Mouse (Mus musculus): Measurements from ENCODE around the gene Rptor. TPM values are rescaled to one million over a fixed set of nuclear protein-coding genes. Genes with fewer than 3 reads are reported as not detected.

Rptor gene
- total and polyA plus RNA-seq, 2 experiments from 2014 or later = 8.0 to 46.7 TPM

- Histone ChIP-seq H3K36me3 (ENCODE audit: insufficient read depth) (peaks cover 63% of the 10 kb centered on the region), H3K4me2 (ENCODE audit: low read depth) (no peak overlapping the region), H3K9ac (no peak overlapping the region), H3K4me1 (ENCODE audit: insufficient read depth) (no peaks in the 10 kb centered on the region), H3K27ac (ENCODE audit: low read depth, low read length) (no peak overlapping the region), H3K4me3 (ENCODE audit: low read depth, low read length) (no peak overlapping the region), H3K9me3 (ENCODE audit: low read length) (no peaks in the 10 kb centered on the region), H3K27me3 (ENCODE audit: insufficient read depth, low read length) (no peaks in the 10 kb centered on the region)
- ATAC-seq (no peak), DNase-seq (no peak)
- WGBS = 86% methylated on average over 1 of the region's 1 CpGs
- TF ChIP-seq CTCF (IDR thresholded peaks at IDR 0.05; ENCODE audit: low read depth) = no peak
Measured at GRCm38 (mm10) chr11:119874841-119875240, 272.1 kb downstream of the Rptor start.

GRCm38 (mm10) chr11:119875685-119876084, 273.0 kb downstream of the Rptor start:
- Histone ChIP-seq H3K4me3 (ENCODE audit: low read depth, low read length) (no peak overlapping the region), H3K9me3 (ENCODE audit: low read length) (no peaks in the 10 kb centered on the region), H3K4me2 (ENCODE audit: low read depth) (no peak overlapping the region), H3K9ac (no peak overlapping the region), H3K27me3 (ENCODE audit: insufficient read depth, low read length) (no peaks in the 10 kb centered on the region), H3K4me1 (ENCODE audit: insufficient read depth) (no peaks in the 10 kb centered on the region), H3K36me3 (ENCODE audit: insufficient read depth) (peaks cover 65% of the 10 kb centered on the region), H3K27ac (ENCODE audit: low read depth, low read length) (no peak overlapping the region)
- no peak for TF ChIP-seq CTCF (IDR thresholded peaks at IDR 0.05; ENCODE audit: low read depth)
- ATAC-seq = no peak
- DNase-seq = no peak
- 86% methylated on average over 9 of the region's 9 CpGs for WGBS

- H3K9me3 ChIP-seq (ENCODE audit: low read length) = no peaks in the 10 kb centered on the region
- H3K4me3 ChIP-seq (ENCODE audit: low read depth, low read length) = no peak overlapping the region
- ATAC-seq (no peak), DNase-seq (no peak)
- no peak overlapping the region for H3K27ac ChIP-seq (ENCODE audit: low read depth, low read length)
- 95% methylated on average over 7 of the region's 7 CpGs for WGBS
- H3K27me3 ChIP-seq (ENCODE audit: insufficient read depth, low read length) = no peaks in the 10 kb centered on the region
- H3K4me1 ChIP-seq (ENCODE audit: insufficient read depth) = no peaks in the 10 kb centered on the region
- H3K4me2 ChIP-seq (ENCODE audit: low read depth) = no peak overlapping the region
- no peak for TF ChIP-seq CTCF (IDR thresholded peaks at IDR 0.05; ENCODE audit: low read depth)
- no peak overlapping the region for H3K9ac ChIP-seq
- peaks cover 63% of the 10 kb centered on the region for H3K36me3 ChIP-seq (ENCODE audit: insufficient read depth)
Measured at GRCm38 (mm10) chr11:119877124-119877523, 274.4 kb downstream of the Rptor start.

- H3K4me3 ChIP-seq (ENCODE audit: low read depth, low read length) = no peak overlapping the region
- H3K36me3 ChIP-seq (ENCODE audit: insufficient read depth) = peaks cover 48% of the 10 kb centered on the region
- H3K4me1 ChIP-seq (ENCODE audit: insufficient read depth) = no peaks in the 10 kb centered on the region
- no peak for TF ChIP-seq CTCF (IDR thresholded peaks at IDR 0.05; ENCODE audit: low read depth)
- no peak overlapping the region for H3K27ac ChIP-seq (ENCODE audit: low read depth, low read length)
- H3K4me2 ChIP-seq (ENCODE audit: low read depth) = no peak overlapping the region
- 91% methylated on average over 5 of the region's 5 CpGs for WGBS
- no peaks in the 10 kb centered on the region for H3K9me3 ChIP-seq (ENCODE audit: low read length)
- H3K27me3 ChIP-seq (ENCODE audit: insufficient read depth, low read length) = no peaks in the 10 kb centered on the region
- DNase-seq = no peak
- no peak overlapping the region for H3K9ac ChIP-seq
- no peak for ATAC-seq
Measured at GRCm38 (mm10) chr11:119879573-119879972, 276.9 kb downstream of the Rptor start.

- H3K9ac ChIP-seq = no peak overlapping the region
- DNase-seq = no peak
- H3K27me3 ChIP-seq (ENCODE audit: insufficient read depth, low read length) = no peaks in the 10 kb centered on the region
- 78% methylated on average over 2 of the region's 2 CpGs for WGBS
- H3K27ac ChIP-seq (ENCODE audit: low read depth, low read length) = no peak overlapping the region
- no peak for ATAC-seq
- no peak for TF ChIP-seq CTCF (IDR thresholded peaks at IDR 0.05; ENCODE audit: low read depth)
- peaks cover 57% of the 10 kb centered on the region for H3K36me3 ChIP-seq (ENCODE audit: insufficient read depth)
- H3K4me1 ChIP-seq (ENCODE audit: insufficient read depth) = no peaks in the 10 kb centered on the region
- no peak overlapping the region for H3K4me2 ChIP-seq (ENCODE audit: low read depth)
- H3K4me3 ChIP-seq (ENCODE audit: low read depth, low read length) = no peak overlapping the region
- no peaks in the 10 kb centered on the region for H3K9me3 ChIP-seq (ENCODE audit: low read length)
Measured at GRCm38 (mm10) chr11:119883646-119884045, 280.9 kb downstream of the Rptor start.

GRCm38 (mm10) chr11:119889966-119890365, 287.3 kb downstream of the Rptor start:
- no peak for ATAC-seq
- no peak overlapping the region for H3K4me3 ChIP-seq (ENCODE audit: low read depth, low read length)
- H3K4me2 ChIP-seq (ENCODE audit: low read depth) = no peak overlapping the region
- WGBS = 94% methylated on average over 3 of the region's 3 CpGs
- no peaks in the 10 kb centered on the region for H3K9me3 ChIP-seq (ENCODE audit: low read length)
- no peak overlapping the region for H3K27ac ChIP-seq (ENCODE audit: low read depth, low read length)
- DNase-seq = no peak
- H3K9ac ChIP-seq = no peak overlapping the region
- no peak for TF ChIP-seq CTCF (IDR thresholded peaks at IDR 0.05; ENCODE audit: low read depth)
- no peaks in the 10 kb centered on the region for H3K4me1 ChIP-seq (ENCODE audit: insufficient read depth)
- peaks cover 66% of the 10 kb centered on the region for H3K36me3 ChIP-seq (ENCODE audit: insufficient read depth)
- no peaks in the 10 kb centered on the region for H3K27me3 ChIP-seq (ENCODE audit: insufficient read depth, low read length)

GRCm38 (mm10) chr11:119891601-119892215, 289.0 kb downstream of the Rptor start:
- Histone ChIP-seq H3K27ac (ENCODE audit: low read depth, low read length) (no peak overlapping the region), H3K9ac (no peak overlapping the region), H3K4me3 (ENCODE audit: low read depth, low read length) (no peak overlapping the region), H3K9me3 (ENCODE audit: low read length) (no peaks in the 10 kb centered on the region), H3K4me1 (ENCODE audit: insufficient read depth) (no peaks in the 10 kb centered on the region), H3K4me2 (ENCODE audit: low read depth) (no peak overlapping the region), H3K27me3 (ENCODE audit: insufficient read depth, low read length) (no peaks in the 10 kb centered on the region), H3K36me3 (ENCODE audit: insufficient read depth) (peaks cover 53% of the 10 kb centered on the region)
- no peak for ATAC-seq
- WGBS = 72% methylated on average over 7 of the region's 7 CpGs
- no peak for TF ChIP-seq CTCF (IDR thresholded peaks at IDR 0.05; ENCODE audit: low read depth)
- DNase-seq = no peak
